Mouse (Mus musculus): ENCODE data around the gene Npcd.

GRCm38 (mm10) chr15:79741921-79742705 is 91.9 kb downstream of the Npcd start, which contains the start of gene Sun2:
- TF ChIP-seq POLR2A (IDR thresholded peaks at IDR 0.05; ENCODE audit: low read depth, low read length) (peak; percentile 7), CTCF (conservative IDR thresholded peaks at IDR 0.05; ENCODE audit: insufficient read depth, insufficient read length, low read depth, low read length) (no peak)
